Mouse (Mus musculus) embryo, embryonic 10.5 days (tissue): ENCODE data around the gene Napepld.
"Not testable (repeated sequence)": the region's sequence is repeated elsewhere in the genome, so short reads cannot be mapped to it uniquely, and the experiment has no call there.

Experiments used
- DNase-seq: peaks from one replicate; pipeline ENCODE4 v3.0.0-alpha.2; 2015; ENCODE audit warnings: low spot score

Gene Napepld

GRCm38 (mm10) chr5:21703708-21704107, 2.5 kb upstream of the Napepld start:
- DNase-seq: no peak

- DNase-seq: no peak
Measured at GRCm38 (mm10) chr5:21702873-21703475, 1.8 kb upstream of the Napepld start.

DNA sequence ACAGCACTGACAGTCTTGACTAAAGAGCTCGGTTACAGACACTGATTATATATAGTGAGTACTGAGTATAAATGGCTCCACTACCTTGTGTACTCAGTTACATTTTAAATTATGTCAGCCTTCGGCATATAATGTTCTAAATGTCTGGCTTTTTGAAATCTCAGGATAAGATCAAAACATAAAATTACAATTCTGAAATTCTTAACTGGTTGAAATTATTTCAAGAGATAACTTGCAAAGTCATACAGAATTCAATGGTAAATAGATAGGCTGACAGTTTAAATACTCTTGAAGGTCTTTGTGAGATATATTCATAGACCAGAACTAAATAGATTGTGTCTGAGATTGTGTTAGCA, 791 bp upstream of the Napepld start:
- no peak for DNase-seq

DNA sequence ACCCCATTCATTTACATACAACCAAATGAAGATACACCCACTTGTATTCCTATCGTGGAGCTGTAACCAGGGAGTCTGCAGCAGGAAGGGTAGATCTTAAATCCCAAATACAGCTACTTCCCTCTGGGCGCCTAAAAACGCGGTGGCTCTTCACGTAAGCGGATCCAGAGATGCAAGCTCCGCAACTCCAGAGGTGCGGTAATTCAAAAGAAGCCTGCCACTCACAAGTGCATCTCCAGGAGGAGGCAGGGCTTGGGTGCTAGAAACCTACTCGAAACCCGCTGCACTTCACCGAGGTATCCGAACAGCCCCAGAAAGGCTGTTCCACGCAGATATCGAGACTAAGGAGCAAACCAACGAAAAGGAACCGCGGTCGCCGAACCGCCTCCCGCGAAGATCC, 262 bp downstream of the Napepld start:
- no peak for DNase-seq

- peak; percentile 31 for DNase-seq
Measured at GRCm38 (mm10) chr5:21700272-21700821, 849 bp downstream of the Napepld start.

- not testable (repeated sequence) for DNase-seq
Measured at GRCm38 (mm10) chr5:21699555-21699954, 1.6 kb downstream of the Napepld start.

- DNase-seq: no peak
Measured at GRCm38 (mm10) chr5:21694854-21695490, 6.2 kb downstream of the Napepld start.

- no peak for DNase-seq
Measured at GRCm38 (mm10) chr5:21693372-21693870, 7.8 kb downstream of the Napepld start.

GRCm38 (mm10) chr5:21692230-21692629, 9.0 kb downstream of the Napepld start:
- no peak for DNase-seq

DNA sequence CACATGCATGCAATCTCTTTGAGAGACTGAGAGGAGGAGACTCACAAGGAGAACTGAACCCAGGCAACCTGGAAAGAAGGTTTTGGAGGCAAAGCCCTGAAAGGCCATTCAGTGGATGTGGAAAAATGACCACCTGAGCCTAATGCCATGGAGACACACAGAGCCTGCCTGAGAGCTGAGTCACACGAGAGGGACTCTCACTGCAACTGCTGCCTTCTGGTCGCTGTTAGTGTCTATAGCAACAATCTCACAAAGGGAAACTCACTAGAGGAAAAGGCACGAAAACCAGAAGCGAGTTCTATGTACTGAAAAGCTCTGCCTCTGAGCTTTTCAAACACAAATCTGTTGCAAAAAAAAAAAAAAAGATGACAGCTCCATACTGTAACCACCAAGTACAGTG, 14.2 kb downstream of the Napepld start:
- DNase-seq: no peak

DNA sequence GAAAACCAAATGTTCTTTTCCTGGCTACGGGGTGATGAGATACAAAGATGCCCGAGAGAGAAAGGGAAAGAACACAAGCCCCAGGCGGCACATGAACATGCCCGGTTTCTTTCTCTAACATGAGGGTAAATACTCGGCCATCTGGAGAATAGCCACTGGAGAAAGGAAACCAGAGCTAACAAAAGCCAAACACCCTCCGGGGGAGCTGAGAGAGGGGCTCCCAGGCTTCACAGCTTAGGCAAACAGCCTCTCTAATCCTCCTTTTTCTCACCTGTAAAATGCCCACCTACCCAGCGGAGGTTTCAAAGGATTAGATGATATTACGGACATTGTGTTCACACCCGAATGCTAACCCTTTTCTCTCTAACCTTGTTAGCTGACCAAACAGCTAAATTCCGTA, 16.2 kb downstream of the Napepld start:
- DNase-seq: peak; percentile 14

GRCm38 (mm10) chr5:21683811-21684210, 17.4 kb downstream of the Napepld start:
- DNase-seq: no peak

DNA sequence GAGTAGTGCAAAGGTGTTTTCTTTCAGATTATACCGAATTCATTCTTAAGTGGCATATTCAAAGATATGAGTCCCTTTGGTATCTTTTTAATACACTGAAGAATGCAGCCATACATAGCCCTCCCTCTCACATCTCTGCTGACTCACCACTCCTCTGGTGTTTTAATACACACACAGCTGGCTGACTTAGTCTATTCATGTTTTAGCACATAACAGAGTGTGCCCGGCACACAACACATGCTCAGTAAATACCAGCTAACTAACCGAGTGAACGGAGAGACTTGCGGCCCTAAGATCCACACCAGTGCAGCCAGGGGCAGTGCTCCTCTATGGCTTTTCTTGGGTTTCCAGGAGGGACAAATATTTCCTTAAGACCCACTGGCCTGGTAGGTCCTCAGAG, 20.3 kb downstream of the Napepld start:
- DNase-seq: no peak

- no peak for DNase-seq
Measured at GRCm38 (mm10) chr5:21680029-21680428, 21.2 kb downstream of the Napepld start.

GRCm38 (mm10) chr5:21678363-21678762, 22.8 kb downstream of the Napepld start:
- no peak for DNase-seq

DNA sequence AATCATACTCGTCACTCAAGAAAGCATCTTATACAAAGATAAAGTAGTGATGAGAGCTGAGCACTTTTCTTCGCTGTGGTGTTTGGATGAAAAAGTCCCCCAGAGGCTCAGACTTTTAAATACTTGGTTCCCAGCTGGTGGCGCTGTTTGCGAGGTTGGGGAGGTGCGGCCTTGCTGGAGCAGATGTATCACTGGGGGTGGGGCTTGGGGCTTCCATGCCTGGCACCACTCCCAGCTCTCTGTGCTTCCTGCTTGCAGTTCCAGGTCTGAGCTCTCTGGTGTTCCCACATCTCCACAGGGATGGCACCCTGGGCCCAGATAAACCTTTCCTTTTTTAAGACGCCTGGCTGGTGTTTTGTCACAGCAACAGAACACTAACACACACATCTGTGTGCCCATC, 23.3 kb downstream of the Napepld start:
- no peak for DNase-seq

DNA sequence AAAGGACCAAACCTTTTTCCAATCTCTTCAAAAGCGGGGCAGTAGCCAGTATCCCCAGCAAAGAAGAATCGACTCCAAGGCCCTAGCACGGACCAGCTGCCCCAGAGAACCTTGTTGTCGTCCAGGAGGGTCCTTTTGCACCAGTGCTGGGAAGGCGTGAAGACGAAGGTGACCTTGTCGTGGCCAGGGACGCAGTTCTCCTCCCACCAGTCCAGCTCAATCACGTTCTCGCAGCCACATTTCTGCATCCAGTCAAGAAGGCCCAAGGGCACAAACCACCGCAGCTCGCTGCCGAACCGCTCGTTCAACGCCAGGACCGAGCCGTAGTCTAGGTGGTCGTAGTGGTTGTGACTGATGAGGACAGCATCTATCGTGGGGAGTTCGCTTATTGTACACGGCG, 25.7 kb downstream of the Napepld start:
- no peak for DNase-seq

DNA sequence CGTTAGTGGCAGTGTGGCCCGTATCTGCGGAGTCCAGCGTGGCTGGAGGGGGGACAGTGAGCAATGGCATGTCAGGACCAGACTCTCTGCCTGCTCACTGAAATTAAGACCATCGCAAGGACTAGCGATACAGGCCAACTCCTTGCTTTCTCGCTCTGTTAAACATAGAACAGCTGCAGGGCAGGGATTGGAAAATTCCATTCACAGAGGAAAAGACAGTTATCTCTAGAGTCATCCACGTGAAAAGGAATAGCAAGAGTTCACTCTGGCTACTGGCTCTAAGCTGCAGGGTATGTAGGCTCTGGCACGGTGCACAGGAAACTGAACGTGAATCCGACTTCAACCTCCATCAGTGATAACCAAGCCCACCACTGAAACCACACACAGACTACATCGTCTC, 26.2 kb downstream of the Napepld start:
- no peak for DNase-seq

- DNase-seq: no peak
Measured at GRCm38 (mm10) chr5:21673742-21674141, 27.5 kb downstream of the Napepld start.

- DNase-seq: peak; percentile 58
Measured at GRCm38 (mm10) chr5:21672812-21673635, 28.2 kb downstream of the Napepld start.

DNA sequence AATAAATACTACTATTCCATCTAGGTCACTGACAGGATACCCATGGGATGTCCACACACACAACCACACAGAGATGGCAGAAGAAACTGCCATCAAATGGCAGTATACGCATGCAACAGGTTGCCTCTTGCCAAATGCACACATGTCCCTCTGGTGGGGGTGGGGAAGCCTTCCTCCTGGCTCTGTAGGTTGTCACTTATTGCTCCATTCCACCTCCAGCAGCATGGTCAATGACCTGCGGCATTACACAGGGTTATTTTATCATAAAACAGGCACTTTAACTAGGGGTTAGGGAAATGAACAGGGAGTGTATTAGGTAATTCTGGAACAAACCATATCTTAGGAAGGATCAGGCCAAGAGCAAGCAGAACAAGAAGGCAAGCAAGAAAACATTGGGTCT, 31.9 kb downstream of the Napepld start:
- DNase-seq: no peak

- DNase-seq: no peak
Measured at GRCm38 (mm10) chr5:21667191-21668137, 33.7 kb downstream of the Napepld start.
